Mouse (Mus musculus) heart, embryonic 14.5 days (tissue): ENCODE data around the gene Cacna1e. TPM values are rescaled to one million over a fixed set of nuclear protein-coding genes. Genes with fewer than 3 reads are reported as not detected.

Experiments used
- ATAC-seq: fragments of 200-750 bp; cut with Nextera tagmentation; 2 replicates; pipeline ENCODE4 v1.8.0; 2017; ENCODE audit warnings: low read depth, moderate TSS enrichment; ENCODE audit not compliant: insufficient number of reproducible peaks, insufficient read depth, low FRiP score
- H3K27ac ChIP-seq, 2 experiments: fragments of 200-500 bp in 1 of 2; fragments of 300-500 bp in 1 of 2; sonication (generic) in 1 of 2; replicated peaks in 1 of 2; 2 replicates each; pipeline ENCODE4 v1.5.1; 2012 to 2014; ENCODE audit warnings: low read depth in 2 of 2, low read length in 2 of 2, control low read depth in 1 of 2, mild to moderate bottlenecking in 1 of 2, mixed read lengths in 1 of 2; ENCODE audit not compliant: control insufficient read depth in 1 of 2, insufficient read depth in 1 of 2
- H3K27me3 ChIP-seq: fragments of 300-500 bp; sonication (generic); 2 replicates; pipeline ENCODE4 v1.6.1; 2014; ENCODE audit warnings: mild to moderate bottlenecking, low read length, control low read depth; ENCODE audit not compliant: control insufficient read depth, insufficient read depth
- H3K36me3 ChIP-seq: fragments of 300-500 bp; sonication (generic); 2 replicates; pipeline ENCODE4 v1.6.1; 2014; ENCODE audit warnings: mild to moderate bottlenecking, control low read depth, low read length, mixed read lengths; ENCODE audit not compliant: control insufficient read depth, insufficient read depth
- H3K4me1 ChIP-seq, 2 experiments: fragments of 200-500 bp in 1 of 2; fragments of 300-500 bp in 1 of 2; sonication (generic) in 1 of 2; 2 replicates each; pipeline ENCODE4 v1.6.1; 2012 to 2014; ENCODE audit warnings: low read length in 2 of 2, control low read depth in 1 of 2, mixed read lengths in 1 of 2; ENCODE audit not compliant: control insufficient read depth in 2 of 2, insufficient read depth in 2 of 2
- H3K4me2 ChIP-seq: fragments of 300-500 bp; sonication (generic); 2 replicates; pipeline ENCODE4 v1.6.1; 2014; ENCODE audit warnings: mild to moderate bottlenecking, low read length
- H3K4me3 ChIP-seq, 2 experiments: fragments of 200-500 bp in 1 of 2; fragments of 300-500 bp in 1 of 2; sonication (generic) in 1 of 2; 2 replicates each; pipeline ENCODE4 v1.5.1; 2012 to 2014; ENCODE audit warnings: low read length in 2 of 2, mild to moderate bottlenecking in 2 of 2, control low read depth in 1 of 2, low read depth in 1 of 2, moderate library complexity in 1 of 2; ENCODE audit not compliant: control insufficient read depth in 1 of 2, insufficient read depth in 1 of 2
- H3K9ac ChIP-seq: fragments of 300-500 bp; sonication (generic); 2 replicates; pipeline ENCODE4 v1.6.1; 2014; ENCODE audit warnings: mild to moderate bottlenecking, low read length
- H3K9me3 ChIP-seq: fragments of 300-500 bp; sonication (generic); 2 replicates; pipeline ENCODE4 v1.6.1; 2016; ENCODE audit warnings: low read length, control low read depth; ENCODE audit not compliant: control insufficient read depth
- WGBS: fragments of 180-500 bp; shearing (Covaris S2); extraction: QIAGEN DNeasy Blood & Tissue Kit; methylation state at CpG from one replicate; pipeline ENCODE4 v1.1.7; 2014; 5-methylcytosine and 5-hydroxymethylcytosine counted together
- polyA plus RNA-seq: library from polyadenylated mRNA; unstranded; fragments of >200 nt; fragmentation: Nextera tagmentation; extraction: Ambion mirVana; gene quantifications from 2 replicates; pipeline ENCODE4 v1.2.1, GENCODE M21; 2014

Gene Cacna1e
- polyA plus RNA-seq, 1 experiment from 2014 or later: 0.22 TPM

- Histone ChIP-seq H3K4me1 (no peaks in the 10 kb centered on the region), H3K4me3 (no peak overlapping the region), H3K9me3 (no peaks in the 10 kb centered on the region), H3K27ac (no peak overlapping the region), H3K4me2 (no peak overlapping the region), H3K36me3 (no peaks in the 10 kb centered on the region), H3K27me3 (no peaks in the 10 kb centered on the region), H3K9ac (no peak overlapping the region)
- 86% methylated on average over 6 of the region's 6 CpGs for WGBS
- ATAC-seq: no peak
Measured at GRCm38 (mm10) chr1:154850515-154851287, 33.6 kb downstream of the Cacna1e start.

DNA sequence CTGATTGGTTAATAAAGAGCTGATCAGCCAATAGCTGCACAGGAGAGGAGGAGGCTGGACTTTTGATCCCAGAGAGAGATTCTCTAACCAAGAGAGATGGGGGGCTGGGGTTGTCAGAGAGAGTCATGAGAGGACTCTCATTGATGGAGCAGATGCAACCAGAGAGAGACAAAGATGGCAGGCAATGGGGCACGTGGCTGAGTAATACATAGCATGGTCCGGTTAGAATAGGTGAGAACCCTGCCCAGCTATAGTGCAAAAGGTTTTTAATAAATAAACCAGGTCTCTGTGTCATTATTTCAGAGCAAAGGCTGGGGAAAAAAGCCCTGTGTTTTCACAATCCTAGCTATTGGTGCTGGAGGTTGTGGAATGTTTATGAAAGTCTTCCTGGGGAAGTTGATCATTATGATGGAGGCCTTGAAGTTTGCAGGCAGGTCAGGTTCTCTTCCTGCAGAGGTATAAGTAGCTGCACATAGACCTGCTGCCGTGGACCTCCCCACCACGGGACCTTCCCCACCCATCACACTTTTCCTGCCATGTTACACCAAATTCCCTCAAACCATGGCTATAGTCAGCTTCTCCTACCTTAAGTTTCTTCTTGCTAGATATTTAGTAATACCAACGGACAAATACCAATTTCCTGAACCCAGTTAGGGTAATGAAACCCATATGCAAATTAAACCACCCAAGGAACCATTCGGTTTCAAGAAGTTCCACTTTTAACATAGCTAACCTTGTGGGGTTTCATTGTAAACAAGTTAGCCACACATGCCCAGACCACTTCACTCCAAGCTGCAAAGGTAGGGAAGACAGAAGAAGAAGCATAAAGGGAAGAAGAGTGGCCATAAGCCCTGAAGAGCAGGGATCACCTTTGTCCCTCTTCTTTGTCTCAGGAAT is 35.4 kb downstream of the Cacna1e start:
- H3K27me3 ChIP-seq: no peaks in the 10 kb centered on the region
- no peak overlapping the region for H3K9ac ChIP-seq
- 70% methylated on average over 6 of the region's 6 CpGs for whole genome bisulfite sequencing

GRCm38 (mm10) chr1:154846900-154847299 is 37.4 kb downstream of the Cacna1e start:
- H3K4me1 ChIP-seq: peaks cover 0 to 7% of the 10 kb centered on the region in 2 experiments; a peak in 1 of 4 replicates
- ATAC-seq: no peak
- 78% methylated on average over 2 of the region's 2 CpGs for WGBS
- no peak overlapping the region for H3K4me2 ChIP-seq
- H3K27ac ChIP-seq: no peak overlapping the region
- H3K9ac ChIP-seq: no peak overlapping the region
- H3K4me3 ChIP-seq: no peak overlapping the region
- H3K27me3 ChIP-seq: no peaks in the 10 kb centered on the region
- H3K36me3 ChIP-seq: no peaks in the 10 kb centered on the region
- no peaks in the 10 kb centered on the region for H3K9me3 ChIP-seq

More for the DNA sequence above, 35.4 kb downstream of the Cacna1e start:
- no peaks in the 10 kb centered on the region for H3K36me3 ChIP-seq
- ATAC-seq: no peak
- no peak overlapping the region for H3K27ac ChIP-seq
- H3K9me3 ChIP-seq: no peaks in the 10 kb centered on the region
- H3K4me2 ChIP-seq: no peak overlapping the region
- H3K4me3 ChIP-seq: no peak overlapping the region
- no peaks in the 10 kb centered on the region; a peak in 1 of 4 replicates for H3K4me1 ChIP-seq

- Histone ChIP-seq H3K9me3 (no peaks in the 10 kb centered on the region), H3K4me3 (no peak overlapping the region), H3K27me3 (no peaks in the 10 kb centered on the region), H3K9ac (no peak overlapping the region), H3K36me3 (no peaks in the 10 kb centered on the region), H3K4me1 (peaks cover 0 to 7% of the 10 kb centered on the region in 2 experiments; a peak in 1 of 4 replicates), H3K27ac (no peak overlapping the region), H3K4me2 (no peak overlapping the region)
- WGBS: 67% methylated on average over 2 of the region's 2 CpGs
- ATAC-seq: peak; percentile 72; the same call in 1 of the 2 replicates
Measured at GRCm38 (mm10) chr1:154843427-154843826, 40.9 kb downstream of the Cacna1e start.

DNA sequence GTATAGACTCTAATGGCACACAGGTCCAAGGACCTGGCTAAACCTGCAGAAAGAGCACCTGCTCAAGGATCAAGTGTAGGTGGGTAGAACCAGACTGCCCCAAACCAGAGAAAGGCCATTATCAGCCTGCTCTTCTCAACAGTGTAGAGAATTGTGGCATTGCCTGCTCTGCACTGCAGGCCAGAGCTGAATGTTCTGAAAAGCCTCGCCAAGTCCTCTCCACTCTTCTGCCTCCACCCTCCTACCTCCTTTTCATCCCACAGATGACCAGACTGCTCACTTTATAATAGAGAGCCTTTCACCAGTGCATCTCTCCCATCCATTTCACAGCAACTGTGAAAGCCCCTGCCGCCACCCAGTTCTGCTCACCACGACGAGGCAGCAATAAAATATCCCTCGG is 42.0 kb downstream of the Cacna1e start:
- no peak for ATAC-seq
- Histone ChIP-seq H3K4me1 (peaks cover 0 to 7% of the 10 kb centered on the region in 2 experiments; a peak in 1 of 4 replicates), H3K27me3 (no peaks in the 10 kb centered on the region; the same call in 1 of the 2 replicates), H3K27ac (no peak overlapping the region), H3K9ac (no peak overlapping the region), H3K9me3 (no peaks in the 10 kb centered on the region), H3K4me2 (no peak overlapping the region), H3K36me3 (no peaks in the 10 kb centered on the region), H3K4me3 (no peak overlapping the region)
- 67% methylated on average over 5 of the region's 5 CpGs for WGBS

DNA sequence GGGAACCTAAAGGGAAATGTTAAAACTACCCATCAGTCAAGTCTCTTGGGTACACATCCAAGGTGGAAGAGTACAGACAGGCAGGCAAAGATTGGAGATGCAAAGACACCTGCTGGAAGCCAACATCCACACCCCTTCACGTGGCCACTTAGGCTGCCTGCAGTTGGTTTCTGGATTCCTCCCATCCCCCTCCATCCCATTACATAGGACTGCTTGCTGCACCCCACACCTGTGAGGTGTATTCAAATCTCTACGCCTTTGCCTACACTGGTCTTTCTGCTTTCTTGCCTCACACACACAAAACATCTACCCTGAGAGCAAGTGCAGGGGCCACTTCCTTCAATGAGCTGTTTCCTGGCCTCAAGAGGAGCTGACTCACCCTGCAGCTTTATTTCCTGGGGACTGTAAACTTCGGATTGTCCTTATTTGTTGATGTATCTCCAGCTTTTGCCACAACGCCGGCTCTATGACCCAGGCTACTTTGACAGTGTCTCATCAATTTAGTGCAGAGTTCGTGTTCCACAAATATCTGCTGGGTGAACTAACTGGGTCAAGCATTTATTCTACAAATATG is 43.2 kb downstream of the Cacna1e start:
- Histone ChIP-seq H3K9me3 (no peaks in the 10 kb centered on the region), H3K4me2 (no peak overlapping the region), H3K27ac (no peak overlapping the region), H3K9ac (no peak overlapping the region), H3K36me3 (no peaks in the 10 kb centered on the region), H3K27me3 (peaks cover 7% of the 10 kb centered on the region; the same call in 1 of the 2 replicates), H3K4me1 (peaks cover 0 to 7% of the 10 kb centered on the region in 2 experiments; a peak in 1 of 4 replicates), H3K4me3 (no peak overlapping the region)
- ATAC-seq: no peak
- 70% methylated on average over 6 of the region's 6 CpGs for WGBS

- 82% methylated on average over 4 of the region's 4 CpGs for WGBS
- H3K27me3 ChIP-seq: peaks cover 8% of the 10 kb centered on the region; the same call in 1 of the 2 replicates
- H3K4me1 ChIP-seq: peaks cover 0 to 14% of the 10 kb centered on the region in 2 experiments; a peak in 1 of 4 replicates
Measured at GRCm38 (mm10) chr1:154839272-154839671, 45.0 kb downstream of the Cacna1e start.

More at GRCm38 (mm10) chr1:154839272-154839671, 45.0 kb downstream of the Cacna1e start:
- Histone ChIP-seq H3K4me3 (no peak overlapping the region), H3K9ac (no peak overlapping the region), H3K4me2 (no peak overlapping the region), H3K9me3 (no peaks in the 10 kb centered on the region), H3K36me3 (no peaks in the 10 kb centered on the region), H3K27ac (no peak overlapping the region)
- ATAC-seq: no peak
